Mouse (Mus musculus) limb, embryonic 10.5 days (tissue): Measurements from ENCODE around the gene Wipi1. TPM values are rescaled to one million over a fixed set of nuclear protein-coding genes. Genes with fewer than 3 reads are reported as not detected.

Experiments
- DNase-seq: peaks from one replicate; pipeline ENCODE4 v3.0.0-alpha.2; 2017; ENCODE audit warnings: low spot score
- H3K27ac ChIP-seq: fragments of 300-500 bp; sonication (generic); 2 replicates; pipeline ENCODE4 v1.5.1; 2016; ENCODE audit warnings: mild to moderate bottlenecking
- H3K27me3 ChIP-seq: fragments of 300-500 bp; sonication (generic); 2 replicates; pipeline ENCODE4 v1.6.1; 2016; ENCODE audit warnings: low read depth, mild to moderate bottlenecking; ENCODE audit not compliant: poor library complexity, severe bottlenecking
- H3K36me3 ChIP-seq: fragments of 300-500 bp; sonication (generic); 2 replicates; pipeline ENCODE4 v1.6.1; 2016; ENCODE audit warnings: mild to moderate bottlenecking, moderate library complexity
- H3K4me1 ChIP-seq: fragments of 300-500 bp; sonication (generic); 2 replicates; pipeline ENCODE4 v1.6.1; 2016
- H3K4me3 ChIP-seq: fragments of 300-500 bp; sonication (generic); 2 replicates; pipeline ENCODE4 v1.5.1; 2016; ENCODE audit warnings: mild to moderate bottlenecking, moderate library complexity
- H3K9me3 ChIP-seq: fragments of 300-500 bp; sonication (generic); replicated peaks from 2 replicates; pipeline ENCODE4 v1.6.1; 2016; ENCODE audit warnings: mild to moderate bottlenecking
- WGBS: fragments of 180-500 bp; shearing (Covaris S2); methylation state at CpG from one replicate; pipeline ENCODE4 v1.1.7; 2016; 5-methylcytosine and 5-hydroxymethylcytosine counted together
- polyA plus RNA-seq: library from polyadenylated mRNA; unstranded; fragments of >200 nt; fragmentation: Nextera tagmentation; extraction: Ambion mirVana; gene quantifications from 2 replicates; pipeline ENCODE4 v1.2.1, GENCODE M21; 2016

Wipi1 gene
- polyA plus RNA-seq, 1 experiment from 2014 or later, result 42.3 TPM

GRCm38 (mm10) chr11:109561445-109561844 is 50.3 kb downstream of the Wipi1 start:
- H3K36me3 ChIP-seq, result no peaks in the 10 kb centered on the region
- no peak for DNase-seq
- no peak overlapping the region for H3K27ac ChIP-seq
- no peak overlapping the region for H3K4me3 ChIP-seq
- no peaks in the 10 kb centered on the region for H3K9me3 ChIP-seq
- H3K27me3 ChIP-seq, result no peaks in the 10 kb centered on the region
- WGBS, result 52% methylated on average over 3 of the region's 3 CpGs
- peaks cover 19% of the 10 kb centered on the region for H3K4me1 ChIP-seq

DNA sequence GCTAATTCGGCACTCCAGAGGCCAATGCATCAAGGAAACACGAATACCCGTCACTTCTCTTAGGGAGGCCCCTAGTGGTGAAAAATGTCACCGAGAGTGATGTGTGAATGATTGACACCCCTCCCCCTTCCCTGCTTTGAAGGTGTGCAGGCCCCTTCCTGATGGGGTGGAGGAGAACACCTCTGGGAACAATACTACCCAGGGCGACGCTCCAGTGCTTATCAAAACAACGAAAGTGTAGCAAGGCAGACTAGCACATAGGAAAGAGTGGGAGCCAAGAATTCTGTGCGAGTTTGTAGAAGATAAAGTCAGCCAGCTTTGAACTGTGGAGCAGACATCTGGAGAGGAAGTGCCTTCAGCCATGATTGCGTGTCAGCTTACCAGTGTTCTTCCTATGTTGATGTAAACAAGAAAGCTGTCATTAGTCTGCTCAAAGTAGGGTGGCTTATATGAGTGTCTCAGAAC is 50.9 kb downstream of the Wipi1 start:
- no peak overlapping the region for H3K27ac ChIP-seq
- no peaks in the 10 kb centered on the region for H3K9me3 ChIP-seq
- no peaks in the 10 kb centered on the region for H3K27me3 ChIP-seq
- DNase-seq, result no peak
- peaks cover 19% of the 10 kb centered on the region for H3K4me1 ChIP-seq
- no peaks in the 10 kb centered on the region for H3K36me3 ChIP-seq
- H3K4me3 ChIP-seq, result no peak overlapping the region
- WGBS, result 30% methylated on average over 9 of the region's 9 CpGs

DNA sequence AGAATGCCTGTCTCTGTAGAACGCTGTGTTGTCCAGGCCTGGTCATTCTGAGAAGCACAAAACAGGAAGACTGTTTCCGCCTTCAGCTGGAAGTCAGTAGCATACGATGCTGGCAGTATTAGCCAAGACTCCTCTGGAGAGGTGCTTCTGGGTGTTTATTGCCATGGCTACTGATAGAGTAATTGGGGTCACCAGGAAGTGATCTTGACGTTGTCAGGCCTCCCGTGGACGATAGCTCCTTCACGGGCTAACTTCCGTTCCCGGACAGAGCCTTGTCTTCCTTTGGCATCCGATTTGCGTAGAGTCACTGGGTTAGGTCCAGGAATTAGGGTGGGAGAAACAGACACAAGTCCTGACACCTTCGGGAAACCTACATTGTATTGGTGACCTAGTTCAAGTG is 52.5 kb downstream of the Wipi1 start:
- Histone ChIP-seq H3K36me3 (no peaks in the 10 kb centered on the region), H3K27ac (no peak overlapping the region), H3K9me3 (no peaks in the 10 kb centered on the region), H3K27me3 (no peaks in the 10 kb centered on the region), H3K4me1 (peaks cover 19% of the 10 kb centered on the region), H3K4me3 (no peak overlapping the region)
- WGBS, result 78% methylated on average over 12 of the region's 12 CpGs
- no peak for DNase-seq

DNA sequence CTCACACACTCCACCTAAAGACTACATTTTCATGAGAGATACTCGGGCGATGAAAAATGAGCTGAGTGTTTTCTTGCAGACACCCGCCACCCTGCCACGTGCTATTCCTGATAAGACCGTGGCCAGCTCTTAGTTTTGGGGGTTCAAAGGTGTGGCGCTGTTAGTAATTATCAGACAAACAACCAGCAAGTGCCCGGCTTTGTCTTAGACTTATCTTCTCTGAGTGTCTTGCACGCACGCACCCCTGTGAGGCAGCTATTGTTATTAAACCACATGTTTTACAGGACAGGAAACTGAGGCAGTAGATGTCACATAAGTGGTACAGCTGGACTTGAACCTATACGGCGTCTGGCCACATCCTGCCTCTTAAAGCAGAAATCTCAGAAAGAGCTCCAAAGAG is 54.3 kb downstream of the Wipi1 start:
- no peak for DNase-seq
- whole genome bisulfite sequencing, result 86% methylated on average over 11 of the region's 11 CpGs
- H3K9me3 ChIP-seq, result no peaks in the 10 kb centered on the region
- no peak overlapping the region for H3K4me3 ChIP-seq
- peaks cover 19% of the 10 kb centered on the region for H3K4me1 ChIP-seq
- H3K27me3 ChIP-seq, result no peaks in the 10 kb centered on the region
- H3K27ac ChIP-seq, result no peak overlapping the region
- H3K36me3 ChIP-seq, result no peaks in the 10 kb centered on the region

DNA sequence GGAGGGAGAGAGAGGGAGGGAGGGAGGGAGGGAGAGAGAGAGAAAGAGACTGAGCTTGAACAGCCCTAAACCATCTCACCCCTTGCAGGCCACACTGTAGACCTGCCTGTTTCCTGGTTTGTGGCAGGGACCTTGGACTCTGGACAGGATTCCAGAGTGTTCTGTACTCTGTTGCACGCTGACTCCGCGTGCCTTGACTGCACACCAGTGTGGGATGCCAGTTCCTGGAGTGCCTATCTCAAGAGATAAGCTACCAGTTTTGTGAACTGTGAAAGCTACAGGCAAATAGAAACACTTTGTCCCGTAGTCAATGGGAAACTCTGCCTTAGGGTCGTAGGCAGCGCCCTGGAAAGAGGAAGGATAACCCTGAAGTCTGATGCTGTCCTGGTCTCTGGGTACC is 55.6 kb downstream of the Wipi1 start:
- DNase-seq, result no peak
- H3K27ac ChIP-seq, result 0 out of 2 replicates have a peak overlapping the region, but pooled peaks have one; percentile 14
- 93% methylated on average over 6 of the region's 6 CpGs for WGBS
- no peaks in the 10 kb centered on the region for H3K36me3 ChIP-seq
- no peak overlapping the region for H3K4me3 ChIP-seq
- no peaks in the 10 kb centered on the region for H3K9me3 ChIP-seq
- no peaks in the 10 kb centered on the region for H3K27me3 ChIP-seq
- H3K4me1 ChIP-seq, result peaks cover 8% of the 10 kb centered on the region

GRCm38 (mm10) chr11:109554443-109554842 is 57.3 kb downstream of the Wipi1 start:
- Histone ChIP-seq H3K4me3 (no peak overlapping the region), H3K4me1 (no peaks in the 10 kb centered on the region), H3K27ac (no peak overlapping the region), H3K9me3 (no peaks in the 10 kb centered on the region), H3K27me3 (no peaks in the 10 kb centered on the region), H3K36me3 (no peaks in the 10 kb centered on the region)
- 58% methylated on average over 3 of the region's 3 CpGs for WGBS
- DNase-seq, result no peak

DNA sequence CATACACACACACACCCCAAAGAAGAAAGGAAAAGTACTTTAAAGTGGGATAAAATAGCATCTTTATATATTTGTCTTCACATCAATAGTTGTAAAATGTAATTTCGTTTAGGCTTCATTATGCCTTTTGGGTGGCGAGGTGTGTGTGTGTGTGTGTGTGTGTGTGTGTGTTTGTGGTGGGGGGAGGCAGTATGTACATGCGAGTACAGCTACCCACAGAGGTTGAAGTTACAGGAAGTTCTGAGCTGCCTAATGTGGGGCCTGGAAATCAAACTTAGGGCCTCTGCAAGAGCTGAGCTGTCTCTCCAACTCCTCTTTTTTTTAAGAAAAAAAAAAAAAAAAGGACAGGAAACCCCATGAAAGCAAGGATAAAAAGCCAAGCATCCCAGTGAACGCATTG is 57.8 kb downstream of the Wipi1 start:
- 75% methylated on average over 4 of the region's 4 CpGs for WGBS

DNA sequence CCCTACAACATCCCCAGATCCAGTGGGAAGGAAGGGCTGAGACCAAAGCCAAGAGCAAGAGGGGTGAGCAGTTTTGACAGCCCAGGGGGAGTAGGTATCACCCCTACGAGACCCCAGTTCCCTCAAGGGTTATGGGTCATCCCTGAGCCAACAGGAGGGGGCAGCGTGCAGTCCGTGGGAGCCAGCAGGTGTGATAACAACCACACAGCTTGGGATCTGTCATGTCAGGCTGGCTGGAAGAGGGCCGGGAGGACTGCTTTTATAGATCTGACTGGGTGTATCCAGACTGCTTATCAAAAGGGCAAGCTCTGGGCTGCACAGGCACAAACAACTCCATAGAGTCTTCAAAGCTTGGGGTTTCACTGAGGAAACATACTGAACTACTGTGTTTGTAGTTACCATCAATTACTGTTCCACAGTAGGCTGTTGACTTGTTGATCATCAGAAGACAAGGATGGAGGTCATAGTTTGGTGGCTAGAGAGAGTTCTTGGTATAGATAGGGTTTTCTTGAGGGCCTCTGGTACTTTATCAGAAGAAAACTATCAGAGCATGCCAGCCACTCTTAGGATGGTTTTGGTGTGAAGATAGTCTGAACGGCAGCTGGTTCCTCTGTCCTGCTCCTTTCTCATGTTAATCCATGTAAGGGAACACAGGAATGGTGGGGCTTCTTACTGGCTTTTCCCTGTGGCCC is 62.0 kb downstream of the Wipi1 start:
- Histone ChIP-seq H3K27me3 (no peaks in the 10 kb centered on the region), H3K36me3 (no peaks in the 10 kb centered on the region), H3K9me3 (no peaks in the 10 kb centered on the region), H3K4me3 (no peak overlapping the region), H3K4me1 (peaks cover 9% of the 10 kb centered on the region; the same call in 1 of the 2 replicates), H3K27ac (no peak overlapping the region)
- DNase-seq, result no peak
- WGBS, result 76% methylated on average over 5 of the region's 5 CpGs

More for the DNA sequence above, 57.8 kb downstream of the Wipi1 start:
- Histone ChIP-seq H3K36me3 (no peaks in the 10 kb centered on the region), H3K27me3 (no peaks in the 10 kb centered on the region), H3K27ac (no peak overlapping the region), H3K4me1 (no peaks in the 10 kb centered on the region), H3K4me3 (no peak overlapping the region), H3K9me3 (no peaks in the 10 kb centered on the region)
- DNase-seq, result no peak

DNA sequence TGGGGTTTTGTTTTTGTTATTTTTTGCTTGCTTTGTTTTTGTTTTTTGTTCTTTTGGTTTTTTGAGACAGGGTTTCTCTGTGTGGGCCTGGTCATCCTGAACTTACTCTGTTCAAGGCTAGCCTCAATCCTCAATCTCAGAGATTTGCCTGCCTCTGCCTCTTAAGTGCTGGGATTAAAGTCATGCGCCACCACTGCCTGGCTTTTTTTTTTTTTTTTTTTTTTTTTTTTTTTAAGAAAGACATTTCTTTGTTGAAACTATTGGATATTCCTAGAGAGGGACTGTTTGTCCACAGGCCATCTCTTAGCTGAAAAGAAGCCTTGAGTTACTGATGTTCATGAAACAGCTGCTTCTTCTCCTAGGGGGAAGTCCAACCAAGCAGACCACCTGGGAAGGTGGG is 64.1 kb downstream of the Wipi1 start:
- no peaks in the 10 kb centered on the region for H3K9me3 ChIP-seq
- 100% methylated on average over 1 of the region's 1 CpGs for WGBS
- H3K36me3 ChIP-seq, result no peaks in the 10 kb centered on the region
- no peak overlapping the region for H3K27ac ChIP-seq
- H3K4me1 ChIP-seq, result peaks cover 15% of the 10 kb centered on the region; the same call in 1 of the 2 replicates
- no peaks in the 10 kb centered on the region for H3K27me3 ChIP-seq
- DNase-seq, result no peak
- H3K4me3 ChIP-seq, result no peak overlapping the region

DNA sequence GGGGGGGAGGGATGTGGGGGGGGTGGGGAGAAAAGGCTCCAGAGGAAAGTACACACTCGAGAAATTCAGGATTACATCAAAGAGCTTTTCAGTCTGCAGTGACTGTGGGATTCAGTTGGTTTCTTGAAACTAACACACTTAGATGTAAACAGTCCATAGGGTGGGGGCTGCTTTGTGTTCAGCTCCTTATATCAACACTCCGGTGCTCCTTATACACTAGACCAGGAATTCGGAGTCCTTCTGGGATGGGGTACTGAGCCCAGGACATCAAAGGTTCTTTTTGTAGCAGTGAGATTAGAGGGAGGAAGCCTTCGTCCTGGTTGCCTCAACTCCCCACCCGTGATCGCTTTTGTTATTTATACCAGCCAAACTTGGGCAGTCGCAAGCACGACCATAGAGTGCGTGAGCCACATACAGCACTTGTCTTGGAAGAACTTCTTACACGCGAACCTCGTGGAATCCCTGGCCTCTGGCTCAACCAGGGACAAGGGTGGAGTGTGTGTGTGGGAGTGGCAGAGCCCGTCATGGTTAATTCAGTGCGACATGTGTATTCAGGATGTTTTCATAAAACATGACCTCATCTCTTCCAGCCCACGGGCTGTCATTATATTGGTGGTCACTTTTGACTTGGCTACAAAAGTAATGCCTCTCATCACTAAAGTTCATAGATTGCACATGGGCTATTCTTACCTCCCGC is 65.3 kb downstream of the Wipi1 start:
- peaks cover 15% of the 10 kb centered on the region; the same call in 1 of the 2 replicates for H3K4me1 ChIP-seq
- H3K36me3 ChIP-seq, result no peaks in the 10 kb centered on the region
- no peaks in the 10 kb centered on the region for H3K9me3 ChIP-seq
- WGBS, result 78% methylated on average over 16 of the region's 16 CpGs
- H3K27ac ChIP-seq, result no peak overlapping the region
- no peak for DNase-seq
- H3K4me3 ChIP-seq, result no peak overlapping the region
- no peaks in the 10 kb centered on the region for H3K27me3 ChIP-seq

DNA sequence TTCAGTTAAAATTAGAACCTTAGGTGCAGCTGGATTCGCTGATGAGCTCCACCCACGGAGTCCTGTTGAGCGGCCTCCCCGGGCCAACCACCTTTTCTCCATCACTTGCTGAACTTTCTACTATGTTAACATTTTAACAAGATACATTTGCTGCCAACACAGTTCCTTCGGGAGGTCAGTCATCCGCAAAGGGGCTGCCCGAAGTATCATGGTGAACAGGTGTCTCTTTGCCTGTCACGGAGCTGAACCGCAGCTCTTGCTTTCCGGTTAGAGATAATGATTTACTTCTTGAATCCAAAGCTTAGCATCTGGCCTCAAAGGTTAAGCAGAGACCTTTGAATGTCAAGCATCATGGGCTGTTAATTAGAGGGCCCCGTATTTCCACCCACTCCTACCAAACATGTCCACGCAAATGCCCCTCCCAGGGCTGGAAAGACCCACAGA is 66.0 kb downstream of the Wipi1 start:
- H3K4me3 ChIP-seq, result no peak overlapping the region
- H3K36me3 ChIP-seq, result no peaks in the 10 kb centered on the region
- no peak overlapping the region for H3K27ac ChIP-seq
- WGBS, result 62% methylated on average over 12 of the region's 12 CpGs
- H3K4me1 ChIP-seq, result peaks cover 15% of the 10 kb centered on the region; the same call in 1 of the 2 replicates
- H3K27me3 ChIP-seq, result no peaks in the 10 kb centered on the region
- DNase-seq, result no peak
- H3K9me3 ChIP-seq, result no peaks in the 10 kb centered on the region

- no peaks in the 10 kb centered on the region for H3K9me3 ChIP-seq
- no peaks in the 10 kb centered on the region for H3K27me3 ChIP-seq
- no peak overlapping the region for H3K4me3 ChIP-seq
- no peak for DNase-seq
- H3K36me3 ChIP-seq, result no peaks in the 10 kb centered on the region
- H3K27ac ChIP-seq, result no peak overlapping the region
- 78% methylated on average over 7 of the region's 7 CpGs for WGBS
- peaks cover 15% of the 10 kb centered on the region; the same call in 1 of the 2 replicates for H3K4me1 ChIP-seq
These were observed 66.5 kb downstream of the Wipi1 start for GRCm38 (mm10) chr11:109545265-109545664.

DNA sequence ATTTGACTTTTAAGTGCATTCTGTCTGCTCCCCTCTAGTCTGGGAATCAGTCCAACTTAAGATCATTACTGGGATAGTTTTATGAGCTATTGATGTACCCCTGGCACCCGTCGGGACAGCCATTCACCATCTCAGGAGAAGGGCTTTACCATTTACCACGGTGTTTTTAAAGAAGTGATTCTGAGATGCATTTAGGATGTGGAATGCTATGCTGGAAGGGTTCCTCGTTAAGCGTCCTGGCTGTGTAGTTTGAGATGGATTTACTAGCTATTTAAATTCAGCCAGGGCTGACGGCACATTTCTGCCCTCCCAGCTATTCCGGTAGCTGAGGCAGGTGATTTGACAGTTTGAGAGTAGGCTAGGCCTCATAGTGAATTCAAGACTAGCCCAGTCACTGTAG is 67.3 kb downstream of the Wipi1 start:
- Histone ChIP-seq H3K36me3 (no peaks in the 10 kb centered on the region), H3K4me1 (peaks cover 17% of the 10 kb centered on the region), H3K9me3 (no peaks in the 10 kb centered on the region), H3K27me3 (no peaks in the 10 kb centered on the region), H3K4me3 (no peak overlapping the region), H3K27ac (no peak overlapping the region)
- 64% methylated on average over 7 of the region's 7 CpGs for WGBS
- no peak for DNase-seq
